Mouse (Mus musculus) embryonic facial prominence, embryonic 15.5 days (tissue): ENCODE results near the gene 4930539E08Rik. TPM values are rescaled to one million over a fixed set of nuclear protein-coding genes. Genes with fewer than 3 reads are reported as not detected.

ENCODE experiments used
- ATAC-seq: fragments of 200-750 bp; cut with Nextera tagmentation; 2 replicates; pipeline ENCODE4 v1.8.0; 2017; ENCODE audit warnings: low read depth, moderate TSS enrichment; ENCODE audit not compliant: insufficient number of reproducible peaks, low FRiP score, low TSS enrichment
- H3K27ac ChIP-seq: fragments of 300-500 bp; sonication (generic); replicated peaks from 2 replicates; pipeline ENCODE4 v1.5.1; 2015; ENCODE audit warnings: mild to moderate bottlenecking, inconsistent platforms
- H3K27me3 ChIP-seq: fragments of 300-500 bp; sonication (generic); 2 replicates; pipeline ENCODE4 v1.6.1; 2015; ENCODE audit warnings: inconsistent platforms
- H3K36me3 ChIP-seq: fragments of 300-500 bp; sonication (generic); 2 replicates; pipeline ENCODE4 v1.6.1; 2015; ENCODE audit warnings: mild to moderate bottlenecking, inconsistent platforms
- H3K4me1 ChIP-seq: fragments of 300-500 bp; sonication (generic); 2 replicates; pipeline ENCODE4 v1.6.1; 2015; ENCODE audit warnings: inconsistent platforms
- H3K4me2 ChIP-seq: fragments of 300-500 bp; sonication (generic); replicated peaks from 2 replicates; pipeline ENCODE4 v1.6.1; 2015; ENCODE audit warnings: mild to moderate bottlenecking, inconsistent platforms
- H3K4me3 ChIP-seq: fragments of 300-500 bp; sonication (generic); replicated peaks from 2 replicates; pipeline ENCODE4 v1.5.1; 2015; ENCODE audit warnings: mild to moderate bottlenecking, inconsistent platforms
- H3K9ac ChIP-seq: fragments of 300-500 bp; sonication (generic); 2 replicates; pipeline ENCODE4 v1.6.1; 2015; ENCODE audit warnings: inconsistent platforms
- H3K9me3 ChIP-seq: fragments of 300-500 bp; sonication (generic); replicated peaks from 2 replicates; pipeline ENCODE4 v1.6.1; 2016; ENCODE audit warnings: inconsistent platforms
- WGBS: fragments of 180-500 bp; shearing (Covaris S2); methylation state at CpG from one replicate; pipeline ENCODE4 v1.1.7; 2015; 5-methylcytosine and 5-hydroxymethylcytosine counted together
- polyA plus RNA-seq: library from polyadenylated mRNA; unstranded; fragments of >200 nt; fragmentation: Nextera tagmentation; extraction: Ambion mirVana; gene quantifications from 2 replicates; pipeline ENCODE4 v1.2.1, GENCODE M21; 2015

Gene 4930539E08Rik
- polyA plus RNA-seq, 1 experiment from 2014 or later = 0.28 TPM

DNA sequence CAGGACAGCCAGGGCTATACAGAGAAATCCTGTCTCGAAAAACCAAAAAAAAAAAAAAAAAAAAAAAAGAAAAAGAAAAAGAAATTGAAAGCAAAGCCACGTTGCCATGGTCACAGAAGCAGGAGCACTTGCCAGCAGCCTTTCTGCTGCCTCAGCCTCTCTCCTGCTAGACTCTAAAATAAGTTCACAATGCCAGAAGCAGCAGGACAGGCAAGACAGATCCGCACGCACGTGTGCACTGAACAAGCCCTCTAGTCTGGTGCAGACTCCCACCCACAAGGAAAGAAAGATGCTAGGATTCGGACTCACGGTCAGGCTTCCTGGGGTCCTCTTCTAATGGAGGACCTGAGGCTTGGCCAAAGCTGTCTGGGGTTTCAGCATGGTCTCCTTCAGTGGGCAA is 7.2 kb downstream of the 4930539E08Rik start:
- Histone ChIP-seq H3K27ac (no peak overlapping the region), H3K4me1 (peaks cover 23% of the 10 kb centered on the region), H3K4me2 (no peak overlapping the region), H3K9me3 (no peaks in the 10 kb centered on the region), H3K4me3 (no peak overlapping the region), H3K36me3 (no peaks in the 10 kb centered on the region), H3K27me3 (peaks cover 11% of the 10 kb centered on the region), H3K9ac (no peak overlapping the region)
- ATAC-seq = no peak
- 70% methylated on average over 7 of the region's 7 CpGs for WGBS

DNA sequence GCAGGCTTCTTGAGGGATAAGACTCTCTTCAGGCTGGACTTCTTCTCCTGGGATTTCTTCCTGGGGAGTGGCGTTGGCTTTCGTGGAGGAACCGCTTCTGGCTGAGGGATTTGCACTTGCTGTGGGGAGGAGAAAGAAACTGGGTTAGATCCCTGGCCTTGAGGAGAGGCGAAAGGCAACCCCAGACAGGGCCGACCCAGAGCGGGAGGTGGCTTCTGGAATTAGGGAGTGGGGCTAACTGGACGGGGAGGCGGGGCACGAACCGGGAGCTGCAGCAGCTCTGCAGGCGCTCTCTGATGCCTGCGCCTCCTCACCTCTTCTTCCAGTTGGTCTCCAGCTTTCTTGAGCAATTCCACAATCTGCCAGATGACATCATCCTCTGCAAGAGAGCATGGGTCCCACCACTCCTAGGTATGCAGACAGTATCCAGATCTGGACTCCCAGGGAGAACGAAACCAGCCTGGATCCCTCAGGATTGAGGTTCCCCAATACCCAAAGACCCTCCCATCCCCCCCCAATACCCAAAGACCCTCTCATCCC is 9.7 kb downstream of the 4930539E08Rik start:
- ATAC-seq = no peak

DNA sequence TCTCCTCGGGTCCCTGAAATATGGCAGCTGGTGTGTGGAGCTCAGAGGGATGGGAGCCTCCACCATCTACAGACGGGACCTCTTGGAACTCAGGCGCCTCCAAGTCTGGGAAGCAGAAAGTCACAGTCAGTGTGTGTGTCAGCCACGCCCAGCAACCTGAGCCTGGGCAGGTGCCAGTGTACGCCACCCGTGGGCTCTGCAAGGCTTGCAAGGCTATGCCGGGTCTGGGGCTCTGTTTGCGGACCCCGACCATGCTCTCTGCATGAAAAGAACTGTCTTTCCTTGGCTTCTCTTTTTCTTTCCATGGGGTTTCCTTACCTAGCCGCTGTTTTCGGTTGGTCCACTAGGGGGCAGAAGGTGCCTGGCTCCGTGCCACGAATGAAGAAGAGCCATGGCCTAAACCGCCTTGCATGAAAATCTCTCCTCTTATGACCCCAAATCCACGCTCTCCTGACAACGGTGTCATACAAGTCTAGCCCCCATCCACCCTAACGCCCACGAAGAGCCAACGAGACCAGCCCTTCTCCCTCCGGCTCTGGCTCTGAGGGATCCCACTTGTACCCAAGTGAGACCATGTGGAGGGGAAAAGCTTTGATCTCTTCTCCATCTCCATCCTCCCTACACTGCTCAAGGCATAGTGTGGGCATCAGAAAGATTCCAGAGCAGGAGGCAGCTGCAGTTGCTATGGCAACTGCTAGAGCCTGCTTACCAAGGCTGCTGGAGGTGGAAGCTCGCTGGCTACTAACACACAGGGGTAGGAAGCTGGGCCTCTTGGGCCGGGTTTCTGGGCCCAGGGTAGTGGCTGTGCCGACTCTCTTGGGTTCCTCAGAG is 10.4 kb downstream of the 4930539E08Rik start:
- WGBS = 25% methylated on average over 23 of the region's 23 CpGs
- ATAC-seq = 0 out of 2 replicates have a peak, but pooled peaks have one; percentile 13
- Histone ChIP-seq H3K27me3 (0 out of 2 replicates have a peak, but pooled peaks cover 6% of the 10 kb centered on the region), H3K4me2 (no peak overlapping the region), H3K36me3 (no peaks in the 10 kb centered on the region), H3K4me3 (no peak overlapping the region), H3K27ac (no peak overlapping the region), H3K4me1 (peaks cover 20% of the 10 kb centered on the region), H3K9ac (no peak overlapping the region), H3K9me3 (no peaks in the 10 kb centered on the region)

More for the DNA sequence above, 9.7 kb downstream of the 4930539E08Rik start:
- Histone ChIP-seq H3K4me3 (no peak overlapping the region), H3K4me2 (no peak overlapping the region), H3K27ac (no peak overlapping the region), H3K27me3 (peaks cover 11% of the 10 kb centered on the region), H3K36me3 (no peaks in the 10 kb centered on the region), H3K9me3 (no peaks in the 10 kb centered on the region), H3K4me1 (peaks cover 23% of the 10 kb centered on the region), H3K9ac (no peak overlapping the region)
- WGBS = 65% methylated on average over 13 of the region's 13 CpGs

DNA sequence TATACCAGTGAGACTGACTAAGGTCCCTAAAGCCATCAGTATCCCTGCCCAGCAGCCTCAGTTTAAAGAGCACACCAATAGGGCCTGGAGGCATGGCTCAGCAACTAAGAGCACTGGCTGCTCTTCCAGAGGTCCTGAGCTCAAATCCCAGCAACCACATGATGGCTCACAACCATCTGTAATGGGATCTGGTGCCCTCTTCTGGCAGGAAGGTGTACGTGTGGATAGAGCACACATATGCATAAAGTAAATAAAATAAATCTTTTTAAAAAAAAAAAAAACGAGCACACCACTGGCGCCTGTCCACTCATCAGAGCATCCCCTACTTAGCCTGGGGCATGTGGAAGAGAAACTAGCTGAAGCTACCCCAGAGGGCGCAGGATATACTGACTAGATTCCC is 13.6 kb downstream of the 4930539E08Rik start:
- 61% methylated on average over 4 of the region's 4 CpGs for WGBS
- no peaks in the 10 kb centered on the region for H3K27me3 ChIP-seq
- H3K4me2 ChIP-seq = no peak overlapping the region
- no peaks in the 10 kb centered on the region for H3K9me3 ChIP-seq
- ATAC-seq = no peak
- H3K27ac ChIP-seq = no peak overlapping the region
- H3K4me1 ChIP-seq = peaks cover 15% of the 10 kb centered on the region; the same call in 1 of the 2 replicates
- H3K36me3 ChIP-seq = no peaks in the 10 kb centered on the region
- no peak overlapping the region for H3K4me3 ChIP-seq
- no peak overlapping the region for H3K9ac ChIP-seq

DNA sequence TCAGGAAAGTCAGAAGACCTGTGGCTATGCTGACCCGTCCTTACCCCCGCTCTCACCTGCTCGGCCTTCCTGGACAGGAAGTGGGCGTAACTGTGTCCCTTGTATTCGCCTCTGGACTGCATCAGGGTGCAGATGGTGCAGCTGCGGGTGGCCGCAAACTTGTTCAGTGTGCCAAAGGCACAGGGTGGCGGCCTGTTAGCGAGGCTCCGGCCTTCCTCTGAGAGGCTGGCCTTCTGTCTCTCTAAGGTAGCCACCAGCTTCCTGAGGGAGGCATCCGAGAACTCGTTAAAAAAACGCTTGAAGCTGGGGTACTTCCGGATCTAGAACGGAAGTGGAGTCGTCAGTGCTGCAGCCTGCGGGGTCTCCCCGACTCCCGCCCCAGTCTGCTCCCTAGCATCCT is 15.7 kb downstream of the 4930539E08Rik start:
- WGBS = 75% methylated on average over 19 of the region's 19 CpGs
- Histone ChIP-seq H3K9me3 (no peaks in the 10 kb centered on the region), H3K27ac (no peak overlapping the region), H3K4me2 (no peak overlapping the region), H3K4me3 (no peak overlapping the region), H3K27me3 (no peaks in the 10 kb centered on the region), H3K9ac (no peak overlapping the region), H3K4me1 (0 out of 2 replicates have a peak, but pooled peaks cover 4% of the 10 kb centered on the region), H3K36me3 (no peaks in the 10 kb centered on the region)
- ATAC-seq = no peak

DNA sequence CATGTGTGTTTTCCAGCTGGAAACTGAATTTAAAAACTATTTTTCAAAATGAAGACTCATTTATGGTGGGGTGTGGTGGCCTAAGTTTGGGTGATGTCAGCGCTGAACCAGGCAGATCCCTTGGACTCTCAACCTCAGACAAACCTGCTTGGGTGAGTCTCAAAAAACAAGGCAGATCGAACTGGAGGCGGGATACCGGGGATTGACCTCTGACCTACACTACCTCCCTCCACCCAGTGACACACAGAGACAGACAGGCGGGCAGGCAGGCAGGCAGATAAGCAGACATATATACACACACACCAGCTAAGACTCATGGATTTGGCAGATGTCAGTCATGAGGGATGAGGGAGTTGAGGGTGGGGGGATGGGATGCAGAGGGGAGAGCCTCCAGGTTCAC is 16.9 kb downstream of the 4930539E08Rik start:
- Histone ChIP-seq H3K27ac (no peak overlapping the region), H3K4me2 (no peak overlapping the region), H3K9me3 (no peaks in the 10 kb centered on the region), H3K9ac (no peak overlapping the region), H3K27me3 (no peaks in the 10 kb centered on the region), H3K36me3 (no peaks in the 10 kb centered on the region), H3K4me1 (0 out of 2 replicates have a peak, but pooled peaks cover 3% of the 10 kb centered on the region), H3K4me3 (no peak overlapping the region)
- 54% methylated on average over 5 of the region's 5 CpGs for WGBS
- no peak for ATAC-seq

DNA sequence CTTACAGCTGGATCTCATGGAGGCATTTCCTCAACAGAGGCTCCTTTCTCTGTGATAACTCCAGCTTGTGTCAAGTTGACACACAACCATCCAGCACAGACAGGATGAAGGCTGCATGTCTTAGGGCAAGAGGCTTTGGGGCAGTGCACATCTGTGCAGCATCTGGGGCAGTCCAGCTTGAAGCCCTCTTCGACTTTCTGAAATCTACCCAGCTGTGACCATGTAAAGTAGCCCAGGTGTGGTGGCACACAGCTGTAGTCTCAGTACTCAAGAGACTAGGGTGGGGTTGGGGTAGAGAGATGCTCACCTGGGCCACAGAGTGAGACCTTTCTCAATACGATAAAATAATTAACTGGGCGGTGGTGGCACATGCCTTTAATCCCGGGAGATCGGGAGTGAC is 17.3 kb downstream of the 4930539E08Rik start:
- Histone ChIP-seq H3K27me3 (no peaks in the 10 kb centered on the region), H3K27ac (no peak overlapping the region), H3K4me2 (no peak overlapping the region), H3K4me1 (0 out of 2 replicates have a peak, but pooled peaks cover 3% of the 10 kb centered on the region), H3K9me3 (no peaks in the 10 kb centered on the region), H3K9ac (no peak overlapping the region), H3K36me3 (no peaks in the 10 kb centered on the region), H3K4me3 (no peak overlapping the region)
- no peak for ATAC-seq
- 61% methylated on average over 5 of the region's 5 CpGs for WGBS

DNA sequence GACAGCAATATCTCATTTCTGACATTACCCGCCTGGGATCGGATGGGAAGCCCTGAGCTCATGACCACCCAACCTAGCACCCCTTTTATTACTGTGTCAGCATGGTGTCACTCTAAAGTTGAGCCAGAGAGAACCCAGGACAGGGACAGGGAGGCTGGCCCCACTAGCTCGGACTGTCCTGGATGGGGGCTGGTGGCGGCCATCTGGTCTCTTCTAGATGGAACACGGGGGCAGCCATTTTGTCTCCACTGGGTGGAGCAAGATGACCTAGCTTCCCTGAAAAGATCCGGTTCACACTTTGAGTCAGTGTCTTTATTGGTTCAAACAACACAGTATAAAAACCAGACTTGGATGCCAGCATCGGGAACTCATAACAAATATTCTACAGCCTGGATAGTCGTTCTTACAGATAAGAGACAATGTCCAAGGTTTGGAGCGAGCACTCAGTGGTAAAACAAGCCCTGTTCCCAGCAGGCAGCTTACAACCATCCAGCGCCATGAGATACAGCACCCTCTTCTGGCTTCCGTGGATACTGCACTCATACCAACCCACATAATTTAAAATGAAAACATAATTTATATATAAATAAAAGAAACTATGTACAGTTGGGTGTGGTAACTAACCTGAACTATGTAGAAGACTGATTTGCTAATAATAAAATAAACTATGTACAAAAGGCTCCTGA is 18.9 kb downstream of the 4930539E08Rik start:
- no peak overlapping the region for H3K9ac ChIP-seq
- H3K4me2 ChIP-seq = no peak overlapping the region
- 0 out of 2 replicates have a peak, but pooled peaks cover 3% of the 10 kb centered on the region for H3K4me1 ChIP-seq
- H3K36me3 ChIP-seq = no peaks in the 10 kb centered on the region
- H3K4me3 ChIP-seq = no peak overlapping the region
- no peak overlapping the region for H3K27ac ChIP-seq
- WGBS = 94% methylated on average over 11 of the region's 11 CpGs
- H3K27me3 ChIP-seq = no peaks in the 10 kb centered on the region
- ATAC-seq = no peak
- no peaks in the 10 kb centered on the region for H3K9me3 ChIP-seq

DNA sequence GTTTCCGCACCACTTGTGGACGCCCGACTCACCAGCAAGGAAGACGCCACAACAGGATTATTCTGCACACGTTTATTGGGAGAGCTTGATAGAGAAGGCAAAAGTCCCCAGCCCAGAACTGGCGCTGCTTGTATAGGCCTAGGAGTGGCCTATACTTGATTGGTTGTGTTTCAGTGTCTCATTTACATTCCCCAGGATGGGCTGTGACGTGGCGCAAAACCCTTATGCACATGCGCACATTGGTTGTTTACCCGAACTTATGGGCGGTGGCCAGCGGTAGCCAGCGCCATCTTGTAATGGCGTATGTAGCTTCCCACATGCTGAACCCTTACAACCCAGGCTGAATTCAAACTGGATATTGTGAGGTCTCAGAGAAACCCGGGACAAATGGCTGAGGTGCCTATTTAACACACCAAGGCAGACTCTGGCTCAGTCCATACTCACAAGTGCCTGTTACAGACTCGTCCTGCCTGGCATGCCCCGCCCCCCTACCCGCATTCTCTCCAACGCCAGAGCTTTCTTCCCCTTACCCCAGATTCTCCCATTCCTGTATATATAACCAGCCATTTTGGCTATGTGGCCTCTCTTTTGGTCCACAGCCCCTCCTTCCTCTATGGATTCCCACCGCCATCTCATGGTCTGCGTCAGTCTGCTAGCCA is 19.8 kb downstream of the 4930539E08Rik start:
- H3K9me3 ChIP-seq = no peaks in the 10 kb centered on the region
- 93% methylated on average over 21 of the region's 21 CpGs for WGBS
- H3K4me3 ChIP-seq = no peak overlapping the region
- no peaks in the 10 kb centered on the region for H3K36me3 ChIP-seq
- H3K4me1 ChIP-seq = 0 out of 2 replicates have a peak, but pooled peaks cover 3% of the 10 kb centered on the region
- H3K4me2 ChIP-seq = no peak overlapping the region
- H3K27ac ChIP-seq = no peak overlapping the region
- no peak overlapping the region for H3K9ac ChIP-seq
- H3K27me3 ChIP-seq = no peaks in the 10 kb centered on the region
- no peak for ATAC-seq

DNA sequence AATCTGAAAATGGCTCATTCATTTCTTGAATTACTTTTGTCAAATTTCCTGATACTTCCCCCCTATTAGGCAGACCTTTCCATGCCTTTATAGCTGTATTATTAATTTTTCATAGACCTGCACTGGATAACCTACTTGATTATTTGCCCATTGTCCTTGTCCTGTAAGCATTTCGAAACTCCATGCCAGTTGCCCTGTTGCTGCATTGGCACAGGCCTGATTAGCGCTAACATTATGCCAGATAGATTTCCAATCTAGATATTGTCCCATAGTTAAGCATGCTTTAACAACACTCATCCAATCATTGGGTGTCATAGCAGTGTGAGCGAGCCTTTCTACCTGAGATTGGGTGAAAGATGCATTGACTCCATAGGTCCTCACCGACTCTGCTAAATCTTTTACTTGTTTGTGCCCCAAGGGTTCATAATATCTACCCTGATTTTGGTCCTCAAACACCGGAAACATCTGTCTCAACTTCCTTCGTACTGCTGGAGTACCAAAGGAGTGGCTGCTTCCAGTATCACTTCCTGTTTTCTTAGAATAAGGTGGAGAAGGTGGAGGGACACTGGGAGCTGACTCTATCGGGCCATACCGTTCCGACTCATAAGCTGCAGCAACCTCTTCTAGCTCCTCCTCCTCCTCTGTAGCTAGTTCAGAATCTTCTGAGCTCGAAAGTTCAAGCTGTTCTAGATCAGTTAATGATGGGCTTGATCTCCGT is 20.9 kb downstream of the 4930539E08Rik start:
- no peak for ATAC-seq
- Histone ChIP-seq H3K4me3 (no peak overlapping the region), H3K9me3 (no peaks in the 10 kb centered on the region), H3K27me3 (no peaks in the 10 kb centered on the region), H3K4me2 (no peak overlapping the region), H3K36me3 (no peaks in the 10 kb centered on the region), H3K27ac (no peak overlapping the region), H3K9ac (no peak overlapping the region), H3K4me1 (0 out of 2 replicates have a peak, but pooled peaks cover 3% of the 10 kb centered on the region)
- 79% methylated on average over 11 of the region's 11 CpGs for WGBS
